Mouse (Mus musculus) heart, postnatal 10 days (tissue): Measurements from ENCODE around the gene Mkrn2. TPM values are rescaled to one million over a fixed set of nuclear protein-coding genes. Genes with fewer than 3 reads are reported as not detected.

ENCODE experiments used
- total RNA-seq, 2 experiments: library from RNA; stranded (reverse); gene quantifications; 2 replicates each; pipeline ENCODE4 v1.2.3; 2021

The Mkrn2 gene
- total RNA-seq, 2 experiments from 2014 or later, result 28.2 to 31.3 TPM

Other genes starting within 250 kb of the Mkrn2 start
- gene Pparg, start 241.0 kb upstream of the Mkrn2 start, total RNA-seq, result 10 to 100 TPM; 13.9 to 32.2 TPM
- gene Tsen2, start 57.2 kb upstream of the Mkrn2 start, total RNA-seq, result 10 to 100 TPM in 1 of 2 experiments, 1 to 10 TPM in 1; 8.2 to 11.5 TPM
- under 1 TPM in 1 of 2 experiments, not detected in 1; 0.17 TPM for gene Mkrn2os, start 9.3 kb upstream of the Mkrn2 start, total RNA-seq
- gene Raf1, start 74.7 kb downstream of the Mkrn2 start, total RNA-seq, result 100 to 1,000 TPM; 111 to 119 TPM
- under 1 TPM; 0.60 TPM for gene Tmem40, start 160.5 kb downstream of the Mkrn2 start, total RNA-seq
- gene Cand2, start 172.6 kb downstream of the Mkrn2 start, total RNA-seq, result 10 to 100 TPM; 73.0 to 87.4 TPM
- 100 to 1,000 TPM; 842 to 867 TPM for gene Rpl32, start 206.8 kb downstream of the Mkrn2 start, total RNA-seq
- gene Efcab12, start 236.5 kb downstream of the Mkrn2 start, total RNA-seq, result under 1 TPM; 0.79 TPM